21 mouse cellular contexts compared by ENCODE assay signal in the genomic region with DNA sequence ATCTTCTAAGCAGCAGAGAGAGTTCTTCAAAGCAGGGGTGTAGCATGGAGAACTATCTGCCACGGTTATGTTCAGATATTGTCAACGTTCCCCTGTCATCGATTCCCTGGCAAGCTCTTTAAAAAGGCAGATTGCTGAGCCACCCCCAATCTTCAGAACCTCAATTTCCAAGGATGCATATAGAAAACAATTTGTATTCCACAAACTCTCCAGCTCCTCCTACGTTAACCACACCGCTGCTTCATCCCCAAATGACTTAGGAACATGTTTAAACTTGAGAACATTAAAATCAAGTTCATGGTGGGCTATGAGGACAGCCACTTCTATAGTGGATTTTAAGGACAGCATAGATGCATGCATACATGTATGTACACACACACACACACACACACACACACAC.
DNase-seq lines count a peak whose midpoint lies in the region.
"Had no signal": no experiment of that assay in that cellular context is flagged by ENCODE, and none has a peak within 500 bp of the region (broad histone marks: within the 10 kb centered on the region; RNA-seq: fewer than 3 reads in every experiment).

No protein-coding gene starts in this region.

- intact Hi-C loops in left cerebral cortex, postnatal 25 days (cut with DNase I) = no loop called here

- peak; percentile 17 to 59 for DNase-seq in frontal cortex, adult 2 months (ENCODE audit: extremely low spot score in 1 of 2, low spot score in 1 of 2)
- DNase-seq in frontal cortex, postnatal 25 days (ENCODE audit: low spot score in 2 of 2) = no peak
- DNase-seq in layer of hippocampus, adult 18-20 months (ENCODE audit: low spot score in 2 of 2) = peak; percentile 43 to 67
- DNase-seq in layer of hippocampus, postnatal 10 days (ENCODE audit: low spot score in 2 of 2) = no peak
- peak; percentile 11 to 68 for DNase-seq in left cerebral cortex, postnatal 25 days (ENCODE audit: low spot score in 2 of 2)
- DNase-seq in left cerebral cortex, adult 11 months (ENCODE audit: low spot score) = no peak
- peak; percentile 68 for DNase-seq in brain, adult 2 months (ENCODE audit: low read depth, low spot score)
- no peak for DNase-seq in thymus, adult 18-20 months
- DNase-seq: adrenal gland, postnatal 10 days; adrenal gland, postnatal 36 days; B cell, adult 2 months; cerebellum, adult 11 months; cerebellum, adult 2 months; cerebellum, adult 9-11 months; cerebellum, postnatal 25 days; forebrain, postnatal 0 days; gastrocnemius, adult 2 months; gastrocnemius, postnatal 14 days; heart, adult 18-20 months; heart, postnatal 10 days; heart, postnatal 36 days had no signal

Comparison
In these comparisons a context has a peak if more than half of its experiments do, and no peak if none do; other contexts are left out.
1. DNase-seq: peak in frontal cortex, adult 2 months (2 of 2), layer of hippocampus, adult 18-20 months (2 of 2), left cerebral cortex, postnatal 25 days (2 of 2) and brain, adult 2 months (single experiment); none in frontal cortex, postnatal 25 days (0 of 2), layer of hippocampus, postnatal 10 days (0 of 2), left cerebral cortex, adult 11 months (single experiment) and thymus, adult 18-20 months (0 of 2).